Mouse (Mus musculus) layer of hippocampus, adult 18-20 months (tissue): ENCODE data around the gene Dirc2. TPM values are rescaled to one million over a fixed set of nuclear protein-coding genes. Genes with fewer than 3 reads are reported as not detected.

Experiments
- DNase-seq, 2 experiments: peaks; one replicate each; pipeline ENCODE4 v3.0.0; 2022; ENCODE audit warnings: low spot score in 2 of 2
- total RNA-seq, 2 experiments: library from RNA; stranded (reverse); gene quantifications; 2 replicates each; pipeline ENCODE4 v1.2.3; 2021

The Dirc2 gene
- total RNA-seq, 2 experiments from 2014 or later = 66.5 to 67.3 TPM

DNA sequence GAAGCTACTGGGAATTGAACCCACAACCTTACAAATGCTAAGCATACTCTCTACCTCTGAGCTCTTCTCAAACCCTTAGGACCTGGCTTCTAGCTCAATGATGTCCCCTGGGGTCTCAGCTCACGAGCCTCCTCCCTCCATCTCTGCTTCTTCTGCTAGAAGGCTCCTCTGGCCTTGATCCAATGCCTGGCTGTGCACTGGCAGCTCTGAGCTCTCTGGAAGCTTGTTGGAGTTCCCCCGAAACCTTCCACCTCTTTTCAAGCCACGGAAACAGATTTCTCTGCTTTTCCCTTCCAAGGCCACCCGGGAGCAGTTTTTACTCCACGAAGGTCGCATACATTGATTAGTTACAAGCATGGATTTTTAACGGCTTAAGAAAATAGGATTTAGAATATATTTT lies 82.7 kb downstream of the Dirc2 start:
- no peak for DNase-seq

DNA sequence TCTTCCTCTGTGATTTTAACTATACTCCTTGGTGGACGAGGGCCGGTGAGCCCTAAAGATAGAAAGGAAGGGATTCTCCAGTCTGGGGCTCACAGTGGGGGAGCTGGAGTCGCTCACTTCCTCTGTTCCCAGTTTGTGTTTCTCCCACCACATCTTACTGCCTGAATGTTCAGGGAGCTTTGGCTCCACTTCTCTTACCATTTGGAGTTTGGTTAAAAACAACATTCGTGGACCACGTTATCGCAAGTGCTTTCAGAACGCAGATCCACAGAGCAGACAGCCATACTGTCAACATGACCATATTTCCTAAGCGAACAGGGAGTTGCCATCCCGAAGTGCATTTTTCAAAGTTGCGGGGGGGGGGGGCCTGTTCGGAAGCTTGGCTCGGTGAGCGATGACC lies 84.1 kb downstream of the Dirc2 start:
- DNase-seq = peak in 1 of 2 experiments; percentile 47

- DNase-seq = no peak
Measured at GRCm38 (mm10) chr16:35681327-35682108, 87.6 kb downstream of the Dirc2 start.

DNA sequence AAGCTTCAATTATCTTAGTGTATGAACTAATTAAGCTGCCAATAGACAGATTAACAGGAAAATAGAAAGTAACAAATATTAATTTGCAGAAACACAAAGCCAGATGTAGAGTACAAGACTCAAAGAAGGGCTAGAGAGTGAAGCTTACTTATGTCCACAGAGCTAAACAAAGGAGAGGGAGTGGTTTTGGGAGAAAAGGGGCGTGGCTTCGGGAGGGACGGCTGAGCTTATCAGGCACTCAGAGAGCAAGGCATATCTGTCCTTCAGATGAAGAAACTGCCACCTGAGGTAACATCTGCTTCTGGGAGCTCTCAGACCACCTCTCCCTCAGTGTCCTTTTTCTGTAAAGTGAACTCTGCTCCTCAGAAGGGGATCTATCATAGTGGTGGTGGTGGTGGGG lies 90.7 kb downstream of the Dirc2 start:
- DNase-seq = no peak

GRCm38 (mm10) chr16:35677511-35678113 lies 91.5 kb downstream of the Dirc2 start:
- DNase-seq = no peak

- no peak for DNase-seq
Measured at GRCm38 (mm10) chr16:35664847-35665246, 104.3 kb downstream of the Dirc2 start.

- peak in 1 of 2 experiments; percentile 16 for DNase-seq
Measured at GRCm38 (mm10) chr16:35663831-35664414, 105.2 kb downstream of the Dirc2 start.

DNA sequence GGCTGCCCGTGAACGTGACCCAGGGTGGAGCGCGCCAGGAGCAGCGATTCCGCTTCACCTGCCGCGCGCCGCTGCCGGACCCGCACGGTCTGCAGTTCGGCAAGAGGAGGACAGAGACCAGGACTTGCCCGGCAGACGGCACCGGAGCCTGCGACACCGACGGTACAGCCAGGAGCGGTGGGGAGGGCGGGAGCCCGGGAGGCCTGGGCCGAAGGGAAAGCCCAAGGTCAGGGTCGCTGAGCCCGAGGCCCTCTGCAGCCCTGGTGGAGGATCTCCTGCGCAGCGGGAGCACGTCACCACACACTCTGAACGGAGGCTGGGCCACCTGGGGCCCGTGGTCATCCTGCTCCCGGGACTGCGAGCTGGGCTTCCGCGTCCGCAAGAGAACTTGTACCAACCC lies 108.9 kb downstream of the Dirc2 start:
- DNase-seq = no peak

DNA sequence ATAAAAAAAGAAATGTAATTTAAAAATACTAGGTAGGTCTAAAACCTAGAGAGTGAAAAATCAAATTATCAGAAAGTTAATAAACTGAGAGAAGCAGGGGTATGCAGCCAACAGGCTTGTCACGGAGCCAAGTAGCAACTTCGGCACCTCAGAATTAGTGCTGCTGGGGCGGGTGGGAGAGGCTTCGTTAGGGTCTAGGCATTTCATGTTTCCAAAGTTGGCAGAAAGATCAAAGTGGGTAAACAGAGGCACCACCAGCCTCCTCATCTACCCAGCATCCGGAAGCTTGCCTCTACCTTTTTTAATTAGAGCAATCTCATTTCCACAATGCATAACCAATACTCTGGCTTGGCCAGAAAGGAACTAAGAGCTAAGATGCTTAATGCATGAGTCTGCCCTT lies 115.2 kb downstream of the Dirc2 start:
- no peak for DNase-seq

- no peak for DNase-seq
Measured at GRCm38 (mm10) chr16:35652706-35653105, 116.5 kb downstream of the Dirc2 start.

GRCm38 (mm10) chr16:35652206-35652605 lies 117.0 kb downstream of the Dirc2 start:
- no peak for DNase-seq

DNA sequence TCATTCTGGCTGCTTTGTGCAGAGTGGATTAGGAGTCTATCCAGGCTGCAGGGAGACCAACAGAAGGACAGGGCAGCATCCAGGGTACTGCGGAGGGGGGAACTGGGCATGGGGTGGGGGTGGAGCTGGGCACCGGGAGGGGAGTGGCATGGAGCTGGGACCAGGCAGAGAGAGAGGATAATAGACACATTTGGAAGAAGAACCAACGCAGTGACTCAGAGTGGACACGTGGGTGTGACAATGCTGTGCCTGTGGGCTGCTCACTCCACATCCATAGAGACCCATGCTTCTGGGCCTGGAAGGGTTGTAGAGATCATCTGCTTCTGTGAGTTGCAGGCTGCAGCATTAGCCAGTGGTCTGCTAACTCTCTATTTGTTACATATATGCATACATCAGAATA lies 120.3 kb downstream of the Dirc2 start:
- DNase-seq = no peak

Other genes with a start within 250 kb of the Dirc2 start
- gene Sema5b, start 228.2 kb downstream of the Dirc2 start, total RNA-seq = 10 to 100 TPM; 11.1 to 14.1 TPM
- 1 to 10 TPM; 5.6 to 6.4 TPM for gene Hspbap1, start 1.0 kb upstream of the Dirc2 start, total RNA-seq
- gene Parp14, start 102.2 kb upstream of the Dirc2 start, total RNA-seq = 1 to 10 TPM; 1.1 to 1.2 TPM
- 1 to 10 TPM; 2.8 to 3.2 TPM for gene Parp9, start 169.1 kb upstream of the Dirc2 start, total RNA-seq
- gene Dtx3l, start 169.8 kb upstream of the Dirc2 start, total RNA-seq = 1 to 10 TPM; 5.4 to 5.7 TPM
- 100 to 1,000 TPM; 137 to 143 TPM for gene Kpna1, start 209.4 kb upstream of the Dirc2 start, total RNA-seq